Mouse (Mus musculus) liver, embryonic 14.5 days (tissue): ENCODE results near the gene Pkn2.

Source experiments
- CTCF ChIP-seq: IDR thresholded peaks from 2 replicates; pipeline ENCODE4 v1.5.1; 2016; ENCODE audit warnings: antibody characterized with exemption, low read depth, control low read depth
- EP300 ChIP-seq: IDR thresholded peaks from 2 replicates; pipeline ENCODE4 v1.6.1; 2016; ENCODE audit warnings: antibody characterized with exemption, low read depth

DNA sequence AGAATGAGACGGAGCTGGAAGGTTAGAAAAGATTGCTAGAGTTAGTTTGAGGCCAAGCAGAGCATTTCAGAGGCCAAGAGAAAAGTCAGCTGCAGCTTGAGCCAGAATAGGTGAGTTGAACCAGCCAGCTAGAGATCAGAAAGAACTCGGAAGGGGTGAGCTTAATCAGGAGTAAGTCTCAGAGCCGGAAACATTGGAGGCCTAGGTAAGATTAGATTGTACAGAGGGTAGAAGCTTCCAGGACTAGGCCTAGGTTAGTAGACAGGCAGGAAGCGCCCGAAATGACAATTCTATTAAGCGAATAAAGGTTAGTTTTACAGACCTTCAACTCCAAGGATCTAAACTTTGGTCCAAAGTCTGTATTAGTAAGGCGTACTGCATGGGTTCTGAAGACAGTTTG is 123.2 kb downstream of the Pkn2 start:
- TF ChIP-seq CTCF: no peak
- TF ChIP-seq EP300: no peak
